Mouse (Mus musculus) limb, embryonic 12.5 days (tissue): ENCODE results near the gene Nfkb1. TPM values are rescaled to one million over a fixed set of nuclear protein-coding genes. Genes with fewer than 3 reads are reported as not detected.

Experiments used
- ATAC-seq: fragments of 200-750 bp; cut with Nextera tagmentation; 2 replicates; pipeline ENCODE4 v1.8.0; 2017; ENCODE audit warnings: low read depth, moderate TSS enrichment; ENCODE audit not compliant: insufficient number of reproducible peaks, insufficient read depth, low FRiP score, low TSS enrichment
- H3K27ac ChIP-seq: fragments of 300-500 bp; sonication (generic); 2 replicates; pipeline ENCODE4 v1.5.1; 2016; ENCODE audit warnings: mild to moderate bottlenecking, moderate library complexity
- H3K27me3 ChIP-seq: fragments of 300-500 bp; sonication (generic); 2 replicates; pipeline ENCODE4 v1.6.1; 2016; ENCODE audit warnings: mild to moderate bottlenecking, moderate library complexity
- H3K36me3 ChIP-seq: fragments of 300-500 bp; sonication (generic); 2 replicates; pipeline ENCODE4 v1.6.1; 2016; ENCODE audit warnings: mild to moderate bottlenecking, moderate library complexity
- H3K4me1 ChIP-seq: fragments of 300-500 bp; sonication (generic); replicated peaks from 2 replicates; pipeline ENCODE4 v1.6.1; 2016
- H3K4me2 ChIP-seq: fragments of 300-500 bp; sonication (generic); 2 replicates; pipeline ENCODE4 v1.6.1; 2016; ENCODE audit warnings: mild to moderate bottlenecking, moderate library complexity
- H3K4me3 ChIP-seq: fragments of 300-500 bp; sonication (generic); replicated peaks from 2 replicates; pipeline ENCODE4 v1.5.1; 2016; ENCODE audit warnings: mild to moderate bottlenecking
- H3K9ac ChIP-seq: fragments of 300-500 bp; sonication (generic); replicated peaks from 2 replicates; pipeline ENCODE4 v1.6.1; 2016; ENCODE audit warnings: mild to moderate bottlenecking, moderate library complexity
- H3K9me3 ChIP-seq: fragments of 300-500 bp; sonication (generic); 2 replicates; pipeline ENCODE4 v1.6.1; 2016; ENCODE audit warnings: mild to moderate bottlenecking, moderate library complexity
- WGBS: fragments of 180-500 bp; shearing (Covaris S2); methylation state at CpG from one replicate; pipeline ENCODE4 v1.1.7; 2016; 5-methylcytosine and 5-hydroxymethylcytosine counted together
- polyA plus RNA-seq: library from polyadenylated mRNA; unstranded; fragments of >200 nt; fragmentation: Nextera tagmentation; extraction: Ambion mirVana; gene quantifications from 2 replicates; pipeline ENCODE4 v1.2.1, GENCODE M21; 2016

Nfkb1 gene
- polyA plus RNA-seq, 1 experiment from 2014 or later: 16.8 TPM

- H3K27ac ChIP-seq: no peak overlapping the region
- H3K4me1 ChIP-seq: peaks cover 13% of the 10 kb centered on the region
- WGBS: 90% methylated on average over 3 of the region's 3 CpGs
- H3K9me3 ChIP-seq: no peaks in the 10 kb centered on the region
- no peak for ATAC-seq
- no peak overlapping the region for H3K9ac ChIP-seq
- H3K27me3 ChIP-seq: no peaks in the 10 kb centered on the region
- no peak overlapping the region for H3K4me2 ChIP-seq
- H3K4me3 ChIP-seq: no peak overlapping the region
- peaks cover 29% of the 10 kb centered on the region for H3K36me3 ChIP-seq
Measured at GRCm38 (mm10) chr3:135667084-135667483, 24.3 kb downstream of the Nfkb1 start.

DNA sequence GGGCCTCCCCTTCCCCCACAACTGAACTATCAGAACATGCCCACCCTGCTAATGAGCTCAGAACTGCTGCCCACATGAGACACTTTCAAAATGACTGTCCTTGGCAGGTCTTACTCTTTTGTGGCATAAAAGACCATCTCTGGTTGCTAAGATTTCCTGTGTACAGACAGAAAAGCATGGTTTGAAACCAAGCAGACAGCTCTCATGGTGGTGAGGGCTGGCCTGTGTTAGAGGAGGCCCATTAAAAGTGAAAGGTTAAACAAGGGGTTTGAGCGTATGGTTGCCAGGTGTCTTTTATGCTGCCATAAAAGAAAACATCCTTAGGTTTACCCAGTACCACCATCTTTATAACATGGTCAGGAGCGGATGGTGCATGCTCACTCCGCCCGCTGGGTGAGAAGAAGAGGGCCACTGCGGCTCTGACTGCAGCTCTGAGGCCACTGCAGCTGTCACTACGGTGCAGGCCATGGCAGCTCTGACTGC, 25.5 kb downstream of the Nfkb1 start:
- no peaks in the 10 kb centered on the region for H3K9me3 ChIP-seq
- WGBS: 28% methylated on average over 6 of the region's 6 CpGs
- no peaks in the 10 kb centered on the region for H3K27me3 ChIP-seq
- peaks cover 31% of the 10 kb centered on the region for H3K36me3 ChIP-seq
- peaks cover 13% of the 10 kb centered on the region for H3K4me1 ChIP-seq
- no peak overlapping the region for H3K4me3 ChIP-seq
- no peak overlapping the region for H3K27ac ChIP-seq
- H3K9ac ChIP-seq: no peak overlapping the region
- H3K4me2 ChIP-seq: no peak overlapping the region
- ATAC-seq: no peak

DNA sequence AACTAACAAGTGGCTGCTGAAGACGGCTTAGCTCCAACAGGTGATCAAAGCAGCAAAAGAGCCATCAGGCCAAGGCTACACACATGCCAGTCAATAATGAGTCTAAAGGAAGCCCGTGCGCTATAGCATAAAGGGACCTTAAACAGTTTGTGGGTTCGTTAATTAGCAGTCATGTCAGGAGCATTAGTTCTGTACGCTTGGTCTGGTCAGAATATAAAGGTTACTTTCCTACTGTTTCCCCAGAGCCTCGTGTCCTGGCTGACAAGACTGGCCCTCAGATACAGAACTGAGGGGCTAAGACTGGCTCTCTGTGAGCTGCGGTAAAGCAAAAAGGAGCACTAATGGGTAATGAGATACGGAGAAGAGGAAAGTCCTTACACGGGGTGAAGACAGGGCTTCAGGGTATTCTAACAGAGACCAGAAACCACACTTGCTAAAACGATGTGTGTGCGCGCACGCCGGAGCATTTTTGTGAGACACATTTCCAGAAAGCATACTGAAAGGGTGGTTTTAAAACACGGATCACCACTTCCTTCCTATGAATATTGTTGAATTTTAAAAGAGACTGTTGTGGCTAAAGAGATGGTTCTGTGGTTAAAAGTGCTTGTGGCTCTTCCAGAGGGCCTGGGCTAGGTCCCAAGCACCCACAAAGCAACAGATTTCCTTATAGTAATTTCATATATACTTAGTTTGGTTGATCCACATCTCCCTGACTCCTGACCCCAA, 29.0 kb downstream of the Nfkb1 start:
- Histone ChIP-seq H3K36me3 (peaks cover 36% of the 10 kb centered on the region), H3K4me1 (peaks cover 13% of the 10 kb centered on the region), H3K27ac (no peak overlapping the region), H3K27me3 (no peaks in the 10 kb centered on the region), H3K4me2 (no peak overlapping the region), H3K4me3 (no peak overlapping the region), H3K9me3 (no peaks in the 10 kb centered on the region), H3K9ac (no peak overlapping the region)
- no peak for ATAC-seq
- WGBS: 67% methylated on average over 15 of the region's 15 CpGs

GRCm38 (mm10) chr3:135661707-135662106, 29.6 kb downstream of the Nfkb1 start:
- H3K36me3 ChIP-seq: peaks cover 33% of the 10 kb centered on the region
- no peaks in the 10 kb centered on the region for H3K9me3 ChIP-seq
- no peak for ATAC-seq
- H3K27me3 ChIP-seq: no peaks in the 10 kb centered on the region
- WGBS: 73% methylated on average over 9 of the region's 9 CpGs
- no peak overlapping the region for H3K4me3 ChIP-seq
- H3K27ac ChIP-seq: no peak overlapping the region
- H3K4me2 ChIP-seq: no peak overlapping the region
- peaks cover 13% of the 10 kb centered on the region for H3K4me1 ChIP-seq
- no peak overlapping the region for H3K9ac ChIP-seq

DNA sequence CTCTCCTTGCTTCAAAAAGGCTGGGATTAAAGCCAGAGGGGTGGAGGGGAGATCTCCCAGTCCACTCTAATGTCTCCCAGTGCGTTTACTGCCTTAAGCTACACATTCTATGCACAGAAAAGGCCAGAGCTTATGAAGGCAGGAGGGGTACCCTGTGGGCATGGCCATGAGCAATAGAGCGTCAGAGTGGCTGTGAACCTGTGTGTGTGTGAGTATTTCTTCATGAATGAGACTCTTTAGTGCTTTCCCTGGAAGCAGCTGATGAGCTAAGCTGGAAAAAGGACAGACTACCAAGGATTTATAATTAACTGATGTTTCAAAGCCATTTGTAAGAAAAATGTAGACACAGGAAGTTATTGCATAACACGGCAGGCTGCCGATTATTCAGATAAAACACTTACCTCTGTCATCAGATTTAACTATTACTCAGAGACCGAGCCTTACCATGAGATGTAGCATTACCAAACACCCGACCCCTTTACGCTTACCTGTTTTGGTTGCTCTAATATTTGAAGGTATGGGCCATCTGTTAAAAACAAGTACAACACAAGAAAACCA, 32.7 kb downstream of the Nfkb1 start:
- H3K36me3 ChIP-seq: peaks cover 36% of the 10 kb centered on the region
- no peak overlapping the region for H3K9ac ChIP-seq
- H3K4me2 ChIP-seq: no peak overlapping the region
- no peaks in the 10 kb centered on the region for H3K27me3 ChIP-seq
- H3K4me3 ChIP-seq: no peak overlapping the region
- no peak overlapping the region for H3K27ac ChIP-seq
- H3K4me1 ChIP-seq: peaks cover 1% of the 10 kb centered on the region; the same call in 1 of the 2 replicates
- no peak for ATAC-seq
- no peaks in the 10 kb centered on the region for H3K9me3 ChIP-seq
- 87% methylated on average over 7 of the region's 7 CpGs for WGBS

GRCm38 (mm10) chr3:135656156-135656555, 35.2 kb downstream of the Nfkb1 start:
- no peak for ATAC-seq
- H3K9me3 ChIP-seq: no peaks in the 10 kb centered on the region
- WGBS: 82% methylated on average over 4 of the region's 4 CpGs
- H3K4me1 ChIP-seq: peaks cover 6% of the 10 kb centered on the region; the same call in 1 of the 2 replicates
- H3K36me3 ChIP-seq: peaks cover 36% of the 10 kb centered on the region; the same call in 1 of the 2 replicates
- no peak overlapping the region for H3K4me3 ChIP-seq
- H3K27ac ChIP-seq: no peak overlapping the region
- no peak overlapping the region for H3K9ac ChIP-seq
- no peak overlapping the region for H3K4me2 ChIP-seq
- H3K27me3 ChIP-seq: no peaks in the 10 kb centered on the region

DNA sequence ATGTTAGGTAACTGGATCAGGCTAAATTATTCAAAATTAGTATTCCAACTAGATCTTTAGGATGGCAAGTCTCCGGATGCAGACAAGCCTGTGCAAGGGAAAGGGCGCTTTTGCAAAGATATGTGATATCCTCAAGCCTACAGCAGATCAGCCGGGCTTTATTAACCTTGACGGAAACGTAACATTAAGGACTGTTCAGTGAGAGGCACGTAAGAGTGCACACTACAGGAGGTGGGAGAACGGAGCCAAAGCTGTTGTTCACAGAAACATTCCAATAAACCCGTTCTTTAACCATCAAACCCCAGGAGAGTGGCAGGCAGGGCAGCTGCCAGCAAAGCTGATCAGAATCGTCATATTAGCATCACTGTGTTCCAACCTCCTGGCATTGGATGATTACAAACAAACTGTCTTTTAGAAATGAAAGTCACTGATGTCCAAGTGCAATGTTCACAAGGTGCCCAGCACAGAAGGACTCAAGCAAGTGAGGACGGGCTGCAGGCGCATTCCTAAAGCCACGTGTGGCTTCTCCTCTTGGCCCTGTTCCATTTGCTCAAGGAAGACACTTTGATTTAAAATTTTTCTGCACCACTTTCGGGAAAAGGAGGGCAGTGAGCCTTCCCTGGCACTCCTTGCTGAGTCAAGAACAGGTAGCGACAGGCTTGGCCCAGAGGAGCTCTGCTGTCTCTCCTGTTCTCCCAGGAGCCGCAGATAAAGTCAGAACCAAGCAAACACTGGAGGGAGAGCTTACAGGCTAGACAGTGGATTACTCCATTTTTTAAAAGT, 40.4 kb downstream of the Nfkb1 start:
- ATAC-seq: no peak
- 69% methylated on average over 15 of the region's 15 CpGs for WGBS
- H3K27me3 ChIP-seq: no peaks in the 10 kb centered on the region
- no peaks in the 10 kb centered on the region for H3K9me3 ChIP-seq
- H3K4me2 ChIP-seq: no peak overlapping the region
- peaks cover 16% of the 10 kb centered on the region for H3K4me1 ChIP-seq
- no peak overlapping the region for H3K9ac ChIP-seq
- H3K4me3 ChIP-seq: no peak overlapping the region
- H3K27ac ChIP-seq: no peak overlapping the region
- H3K36me3 ChIP-seq: peaks cover 40% of the 10 kb centered on the region; the same call in 1 of the 2 replicates

GRCm38 (mm10) chr3:135649809-135650208, 41.5 kb downstream of the Nfkb1 start:
- H3K27me3 ChIP-seq: no peaks in the 10 kb centered on the region
- no peak overlapping the region for H3K4me3 ChIP-seq
- 0 out of 2 replicates have a peak, but pooled peaks cover 5% of the 10 kb centered on the region for H3K9me3 ChIP-seq
- no peak overlapping the region for H3K9ac ChIP-seq
- no peak overlapping the region for H3K4me2 ChIP-seq
- H3K36me3 ChIP-seq: peaks cover 46% of the 10 kb centered on the region; the same call in 1 of the 2 replicates
- 85% methylated on average over 10 of the region's 10 CpGs for WGBS
- no peak overlapping the region for H3K27ac ChIP-seq
- no peak for ATAC-seq
- H3K4me1 ChIP-seq: peaks cover 16% of the 10 kb centered on the region

DNA sequence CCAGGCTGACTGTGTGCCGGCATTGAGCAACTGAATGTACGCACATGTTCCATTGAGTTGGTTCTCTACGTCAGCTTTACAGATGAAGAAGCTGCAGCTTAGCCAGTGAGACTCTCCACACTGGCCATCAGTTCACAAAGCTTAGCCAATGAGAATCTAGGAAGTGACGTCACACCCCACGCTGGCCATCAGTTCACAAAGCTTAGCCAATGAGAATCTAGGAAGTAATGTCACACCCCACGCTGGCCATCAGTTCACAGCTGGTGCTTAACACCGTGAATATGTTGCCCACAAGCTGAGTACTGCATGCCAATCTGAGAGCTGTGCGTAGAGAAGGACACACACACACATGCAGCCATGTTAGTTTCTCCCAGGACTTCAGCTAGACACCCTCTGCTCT, 42.8 kb downstream of the Nfkb1 start:
- H3K27me3 ChIP-seq: no peaks in the 10 kb centered on the region
- 91% methylated on average over 8 of the region's 8 CpGs for WGBS

DNA sequence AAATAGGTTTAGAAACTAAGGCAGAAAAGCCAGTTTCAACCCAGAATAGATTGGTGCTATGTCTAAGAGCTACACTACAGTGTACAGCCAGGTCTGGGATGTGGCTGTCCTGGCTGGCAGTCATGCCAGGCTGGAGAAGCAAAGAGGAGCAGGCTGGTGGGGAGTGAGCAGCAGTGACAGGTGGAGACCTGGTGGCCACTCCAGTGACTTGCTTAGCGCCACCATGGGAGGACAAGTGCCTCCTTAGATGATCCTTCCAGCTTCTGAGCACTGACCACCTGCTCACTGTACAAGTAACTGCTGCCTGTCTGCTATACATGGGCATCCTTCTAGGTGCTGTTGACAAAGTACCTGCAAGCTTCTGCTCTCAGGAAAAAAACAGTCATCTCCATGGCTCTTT, 44.7 kb downstream of the Nfkb1 start:
- H3K9ac ChIP-seq: no peak overlapping the region
- no peak overlapping the region for H3K27ac ChIP-seq
- H3K4me2 ChIP-seq: no peak overlapping the region
- H3K4me1 ChIP-seq: peaks cover 11% of the 10 kb centered on the region
- whole genome bisulfite sequencing: 95% methylated on average over 1 of the region's 1 CpGs
- ATAC-seq: no peak
- H3K4me3 ChIP-seq: no peak overlapping the region
- H3K36me3 ChIP-seq: peaks cover 34% of the 10 kb centered on the region; the same call in 1 of the 2 replicates
- H3K27me3 ChIP-seq: no peaks in the 10 kb centered on the region
- 0 out of 2 replicates have a peak, but pooled peaks cover 5% of the 10 kb centered on the region for H3K9me3 ChIP-seq

More for the DNA sequence above, 42.8 kb downstream of the Nfkb1 start:
- H3K27ac ChIP-seq: no peak overlapping the region
- H3K4me3 ChIP-seq: no peak overlapping the region
- peaks cover 14% of the 10 kb centered on the region for H3K4me1 ChIP-seq
- H3K9me3 ChIP-seq: 0 out of 2 replicates have a peak, but pooled peaks cover 5% of the 10 kb centered on the region
- H3K36me3 ChIP-seq: peaks cover 42% of the 10 kb centered on the region; the same call in 1 of the 2 replicates
- no peak overlapping the region for H3K9ac ChIP-seq
- no peak for ATAC-seq
- no peak overlapping the region for H3K4me2 ChIP-seq

DNA sequence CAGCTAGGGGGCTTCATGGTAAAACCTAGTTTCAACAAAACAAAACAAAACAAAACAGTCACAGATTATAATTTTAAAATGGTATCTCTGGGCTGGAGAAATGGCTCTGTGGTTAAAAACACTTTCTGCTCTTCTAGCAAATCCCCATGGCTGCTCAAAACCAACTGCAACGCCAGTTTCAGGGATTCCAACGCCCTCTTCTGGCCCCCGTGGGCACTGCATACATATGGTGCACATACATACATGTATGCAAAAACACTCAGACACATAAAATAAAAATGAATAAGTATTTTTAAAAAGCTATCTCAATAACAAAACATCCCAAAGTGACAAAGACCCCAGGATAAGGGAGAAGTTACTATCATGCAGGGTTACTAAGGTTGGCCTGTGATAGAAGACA, 46.4 kb downstream of the Nfkb1 start:
- no peak overlapping the region for H3K9ac ChIP-seq
- H3K27ac ChIP-seq: no peak overlapping the region
- no peak for ATAC-seq
- 96% methylated on average over 3 of the region's 3 CpGs for WGBS
- no peaks in the 10 kb centered on the region for H3K4me1 ChIP-seq
- peaks cover 43% of the 10 kb centered on the region; the same call in 1 of the 2 replicates for H3K36me3 ChIP-seq
- 0 out of 2 replicates have a peak, but pooled peaks cover 5% of the 10 kb centered on the region for H3K9me3 ChIP-seq
- no peak overlapping the region for H3K4me3 ChIP-seq
- no peak overlapping the region for H3K4me2 ChIP-seq
- no peaks in the 10 kb centered on the region for H3K27me3 ChIP-seq
